Mouse (Mus musculus) testis, adult 2 months (tissue): Measurements from ENCODE around the gene Oxsm.

Source experiments
- CTCF ChIP-seq: fragments of 200-500 bp; IDR thresholded peaks from 2 replicates; pipeline ENCODE4 v1.5.1; 2012; ENCODE audit warnings: low read depth, mild to moderate bottlenecking, inconsistent platforms, low read length, moderate library complexity; ENCODE audit not compliant: control insufficient read depth, insufficient read depth, insufficient replicate concordance
- POLR2A ChIP-seq: fragments of 200-500 bp; IDR thresholded peaks from 2 replicates; pipeline ENCODE4 v1.6.1; 2012; ENCODE audit warnings: low read depth, mild to moderate bottlenecking, inconsistent platforms, low read length, moderate library complexity; ENCODE audit not compliant: control insufficient read depth

DNA sequence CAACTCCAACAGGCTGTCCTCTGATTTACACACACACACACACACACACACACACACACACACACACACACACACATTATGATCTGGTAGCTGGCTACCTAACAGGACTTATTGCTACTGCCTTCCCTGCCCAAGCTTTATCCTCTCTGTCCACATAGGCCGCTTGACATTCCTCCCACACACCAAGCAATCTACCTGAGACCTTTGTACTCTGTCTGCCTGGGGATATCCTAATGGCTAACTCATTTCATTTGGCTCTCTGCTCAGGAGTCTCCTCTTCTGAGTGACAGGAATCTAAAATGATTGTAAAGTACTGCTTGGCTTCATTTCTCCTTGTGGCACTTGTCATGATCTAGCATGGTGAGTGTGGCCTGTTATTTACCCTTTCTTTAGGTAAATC, 60.5 kb downstream of the Oxsm start:
- TF ChIP-seq CTCF (no peak), POLR2A (no peak)
